Mouse (Mus musculus) myocyte (in vitro differentiated cells): Measurements from ENCODE around the gene Arhgef3. TPM values are rescaled to one million over a fixed set of nuclear protein-coding genes. Genes with fewer than 3 reads are reported as not detected.

Experiments used
- H3K27me3 ChIP-seq: one replicate; pipeline ENCODE4 v1.6.1; 2011; ENCODE audit not compliant: control insufficient read depth, insufficient read depth, insufficient read length
- H3K36me3 ChIP-seq: one replicate; pipeline ENCODE4 v1.6.1; 2011; ENCODE audit not compliant: control insufficient read depth, insufficient read depth
- H3K4me2 ChIP-seq: one replicate; pipeline ENCODE4 v1.6.1; 2011; ENCODE audit warnings: low read depth, control low read depth
- H3K4me3 ChIP-seq: one replicate; pipeline ENCODE4 v1.5.1; 2011; ENCODE audit warnings: mild to moderate bottlenecking, control low read depth, moderate library complexity
- H3K79me2 ChIP-seq: one replicate; pipeline ENCODE4 v1.6.1; 2011; ENCODE audit not compliant: control insufficient read depth, insufficient read depth
- H3ac ChIP-seq: one replicate; pipeline ENCODE4 v1.6.1; 2011; ENCODE audit not compliant: control insufficient read depth, insufficient read length
- CEBPB ChIP-seq: IDR thresholded peaks from 2 replicates; pipeline ENCODE4 v1.6.1; 2011; ENCODE audit warnings: mild to moderate bottlenecking, moderate library complexity; ENCODE audit not compliant: poor library complexity, insufficient read depth, severe bottlenecking
- E2F4 ChIP-seq: IDR thresholded peaks from one replicate; pipeline ENCODE4 v1.6.1; 2011; ENCODE audit warnings: mild to moderate bottlenecking, control low read depth, moderate library complexity; ENCODE audit not compliant: insufficient read depth
- MAX ChIP-seq: IDR thresholded peaks from one replicate; pipeline ENCODE4 v1.6.1; 2011; ENCODE audit warnings: low read depth, mild to moderate bottlenecking, control low read depth
- MYOD1 ChIP-seq, 3 experiments: IDR thresholded peaks; one replicate each; pipeline ENCODE4 v1.6.1; 2011; ENCODE audit warnings: control low read depth in 2 of 3, low read depth in 2 of 3, mild to moderate bottlenecking in 2 of 3, moderate library complexity in 1 of 3; ENCODE audit not compliant: insufficient read length in 2 of 3, control insufficient read depth in 1 of 3
- MYOG ChIP-seq, 3 experiments: IDR thresholded peaks; one replicate each; pipeline ENCODE4 v1.6.1; 2011; ENCODE audit warnings: control low read depth in 2 of 3, low read depth in 2 of 3, mild to moderate bottlenecking in 2 of 3; ENCODE audit not compliant: insufficient read length in 2 of 3, control insufficient read depth in 1 of 3, insufficient read depth in 1 of 3
- POLR2A ChIP-seq: IDR thresholded peaks from one replicate; pipeline ENCODE4 v1.6.1; 2011; ENCODE audit warnings: low read depth, mild to moderate bottlenecking, control low read depth, moderate library complexity; ENCODE audit not compliant: insufficient read length
- POLR2AphosphoS2 ChIP-seq: IDR thresholded peaks from one replicate; pipeline ENCODE4 v1.6.1; 2011; ENCODE audit warnings: low read depth, control low read depth; ENCODE audit not compliant: insufficient read length
- REST ChIP-seq: IDR thresholded peaks from one replicate; pipeline ENCODE4 v1.6.1; 2011; ENCODE audit warnings: mild to moderate bottlenecking, control low read depth, moderate library complexity; ENCODE audit not compliant: insufficient read depth, insufficient read length
- SRF ChIP-seq: IDR thresholded peaks from one replicate; pipeline ENCODE4 v1.6.1; 2011; ENCODE audit warnings: low read depth; ENCODE audit not compliant: control insufficient read depth, insufficient read length
- TCF12 ChIP-seq: IDR thresholded peaks from one replicate; pipeline ENCODE4 v1.6.1; 2011; ENCODE audit warnings: mild to moderate bottlenecking, control low read depth; ENCODE audit not compliant: poor library complexity, insufficient read depth, severe bottlenecking
- TCF3 ChIP-seq: IDR thresholded peaks from one replicate; pipeline ENCODE4 v1.6.1; 2011; ENCODE audit warnings: low read depth, control low read depth; ENCODE audit not compliant: insufficient read length
- USF1 ChIP-seq: IDR thresholded peaks from one replicate; pipeline ENCODE4 v1.6.1; 2011; ENCODE audit warnings: low read depth, mild to moderate bottlenecking, control low read depth, moderate library complexity
- polyA plus RNA-seq: library from polyadenylated mRNA; unstranded; fragments of >200 nt; fragmentation: generic; extraction: Trizol; gene quantifications from one replicate; pipeline ENCODE4 v1.2.1, GENCODE M21; 2012; ENCODE audit warnings: missing spikeins

The Arhgef3 gene
- polyA plus RNA-seq, 1 experiment, result 6.6 TPM

DNA sequence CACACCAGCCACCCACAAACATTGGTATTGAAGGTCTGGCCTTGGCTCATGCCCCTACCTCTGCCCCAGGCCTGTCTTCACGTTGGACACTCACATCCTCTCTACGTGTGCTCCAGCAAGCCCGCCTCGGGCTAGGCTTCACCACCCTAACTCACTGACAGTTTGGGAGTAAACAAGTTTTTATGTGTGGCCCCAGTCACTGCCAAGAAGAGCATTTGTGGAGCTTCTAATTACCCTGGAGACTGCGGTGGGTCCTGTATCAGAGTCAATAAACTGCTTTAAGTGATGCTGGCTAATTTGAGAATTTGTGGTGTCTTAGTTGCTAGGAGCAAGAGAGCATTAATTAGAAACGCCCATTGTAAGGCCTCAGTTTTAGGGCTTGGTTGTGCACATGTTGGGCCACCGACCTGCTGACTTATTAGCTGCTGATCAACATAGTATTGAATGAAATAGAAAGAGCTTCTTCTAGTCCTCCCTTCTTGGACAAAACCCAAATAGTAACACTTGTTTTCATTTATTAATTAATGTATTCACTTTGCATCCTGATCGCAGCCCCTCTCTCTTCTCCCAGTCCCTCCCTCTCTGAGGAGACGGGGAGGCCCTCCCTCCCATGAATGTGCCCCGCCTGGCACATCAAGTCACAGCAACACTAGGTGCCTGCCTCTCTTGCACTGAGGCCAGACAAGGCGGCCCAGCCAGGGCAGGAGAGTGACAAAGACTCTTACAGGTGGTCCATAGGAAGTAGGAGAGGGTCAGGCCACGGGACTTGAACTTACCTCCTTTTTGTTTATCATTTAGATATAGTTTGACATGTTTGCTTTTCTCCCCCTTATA lies 86.3 kb downstream of the Arhgef3 start:
- Histone ChIP-seq H3K27me3 (no peaks in the 10 kb centered on the region), H3K4me2 (no peak overlapping the region), H3ac (no peak overlapping the region), H3K4me3 (no peak overlapping the region), H3K36me3 (no peaks in the 10 kb centered on the region), H3K79me2 (no peaks in the 10 kb centered on the region)
- TF ChIP-seq MAX (no peak), TCF12 (no peak)

DNA sequence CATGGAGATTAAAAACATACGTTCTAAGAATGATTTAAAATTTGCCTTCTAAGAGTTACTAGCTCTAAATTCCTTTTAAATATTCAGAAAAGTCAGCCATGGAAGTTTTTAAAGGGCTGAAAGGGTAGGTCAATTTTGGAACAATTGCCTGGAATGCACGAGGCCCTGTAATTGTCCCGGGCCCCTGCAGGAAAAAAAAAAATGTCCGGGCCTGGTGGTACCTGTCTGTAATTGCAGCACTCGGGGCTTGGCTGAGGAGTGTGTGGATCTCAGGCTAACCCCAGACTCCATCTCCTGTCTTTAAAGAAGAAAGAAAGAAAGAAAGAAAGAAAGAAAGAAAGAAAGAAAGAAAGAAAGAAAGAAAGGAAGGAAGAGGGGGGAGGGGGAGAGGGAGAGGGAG lies 87.1 kb downstream of the Arhgef3 start:
- Histone ChIP-seq H3K27me3 (no peaks in the 10 kb centered on the region), H3K36me3 (no peaks in the 10 kb centered on the region), H3ac (no peak overlapping the region), H3K4me2 (no peak overlapping the region), H3K79me2 (no peaks in the 10 kb centered on the region), H3K4me3 (no peak overlapping the region)
- TF ChIP-seq E2F4 (no peak), POLR2AphosphoS2 (no peak), TCF3 (no peak), MAX (no peak), MYOG (IDR thresholded peaks at IDR 0.05; ENCODE audit: control insufficient read depth in 1 of 3, insufficient read depth in 1 of 3, insufficient read length in 2 of 3, low read depth in 2 of 3) (no peak), POLR2A (no peak)

DNA sequence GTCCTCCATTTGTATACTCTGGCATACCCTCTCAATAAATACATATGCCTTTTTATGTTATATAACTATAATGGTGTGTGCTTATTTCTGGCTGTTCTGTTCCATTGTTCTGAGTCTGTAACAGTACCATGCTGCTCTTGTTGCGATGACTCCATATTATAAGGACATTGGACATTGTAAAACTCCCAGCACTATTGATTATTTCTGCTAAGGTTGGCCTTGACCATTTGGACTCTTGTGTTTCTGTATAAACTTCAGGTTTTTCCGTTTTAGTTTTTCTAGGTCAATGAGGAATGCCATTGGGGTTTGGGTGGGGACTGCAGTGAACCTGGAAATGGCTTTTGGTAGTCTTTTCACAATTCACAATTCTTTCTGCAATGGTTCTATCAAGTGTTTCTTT lies 90.0 kb downstream of the Arhgef3 start:
- Histone ChIP-seq H3K79me2 (no peaks in the 10 kb centered on the region), H3K4me2 (no peak overlapping the region), H3K36me3 (no peaks in the 10 kb centered on the region), H3K27me3 (no peaks in the 10 kb centered on the region), H3ac (no peak overlapping the region), H3K4me3 (no peak overlapping the region)
- TF ChIP-seq POLR2AphosphoS2 (no peak), CEBPB (no peak), MYOD1 (IDR thresholded peaks at IDR 0.05; ENCODE audit: control insufficient read depth in 1 of 3, insufficient read length in 2 of 3, low read depth in 2 of 3) (no peak)

DNA sequence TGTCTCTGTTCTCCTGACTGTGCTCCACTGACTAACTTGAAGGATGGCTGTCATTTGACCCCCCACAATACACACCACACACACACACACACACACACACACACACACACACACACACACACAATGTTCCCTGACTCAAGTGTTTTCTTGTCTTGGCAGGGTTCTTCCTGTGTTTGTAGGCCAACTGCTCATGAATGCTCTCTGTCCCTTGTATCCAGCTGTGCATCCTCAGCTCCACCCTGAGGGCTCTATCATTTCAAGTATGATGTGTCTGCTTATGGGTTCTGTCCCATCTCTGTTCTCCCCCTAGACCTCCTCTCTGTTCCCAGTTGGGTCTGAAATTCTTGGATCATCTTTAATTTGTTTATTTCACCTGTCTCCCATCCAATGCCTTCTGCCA lies 91.7 kb downstream of the Arhgef3 start:
- TF ChIP-seq POLR2A (no peak), TCF12 (no peak), MYOG (IDR thresholded peaks at IDR 0.05; ENCODE audit: control insufficient read depth in 1 of 3, insufficient read depth in 1 of 3, insufficient read length in 2 of 3, low read depth in 2 of 3) (no peak), CEBPB (no peak), REST (no peak), MYOD1 (IDR thresholded peaks at IDR 0.05; ENCODE audit: control insufficient read depth in 1 of 3, insufficient read length in 2 of 3, low read depth in 2 of 3) (no peak), SRF (no peak), MAX (no peak), TCF3 (no peak), POLR2AphosphoS2 (no peak), USF1 (no peak), E2F4 (no peak)
- H3K27me3 ChIP-seq, result no peaks in the 10 kb centered on the region

DNA sequence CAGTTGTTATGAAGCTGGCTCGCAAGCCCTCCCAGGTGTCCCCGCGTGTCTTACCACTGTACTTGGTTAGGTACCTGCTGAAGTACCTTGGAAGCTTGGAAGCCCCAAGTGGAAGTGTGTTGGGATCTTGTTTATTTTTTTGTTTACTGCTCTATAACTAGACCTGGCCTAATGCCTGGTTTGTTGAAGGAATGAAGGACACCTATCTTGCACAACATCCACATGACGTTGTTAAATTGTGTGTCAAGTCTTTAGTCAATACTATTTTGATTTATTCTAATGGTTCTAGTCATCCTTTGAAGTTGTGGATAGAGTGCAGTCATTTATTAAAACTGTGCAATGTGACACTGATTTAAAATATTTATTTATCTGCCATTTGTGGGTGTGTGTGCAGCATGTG lies 94.8 kb downstream of the Arhgef3 start:
- Histone ChIP-seq H3K4me3 (no peak overlapping the region), H3K36me3 (no peaks in the 10 kb centered on the region), H3K79me2 (no peaks in the 10 kb centered on the region), H3K27me3 (no peaks in the 10 kb centered on the region), H3ac (no peak overlapping the region), H3K4me2 (no peak overlapping the region)
- TF ChIP-seq SRF, result no peak
- no peak for TF ChIP-seq CEBPB
- TF ChIP-seq TCF3, result no peak
- TF ChIP-seq REST, result no peak
- TF ChIP-seq POLR2A, result no peak
- no peak for TF ChIP-seq MYOG (IDR thresholded peaks at IDR 0.05; ENCODE audit: control insufficient read depth in 1 of 3, insufficient read depth in 1 of 3, insufficient read length in 2 of 3, low read depth in 2 of 3)
- TF ChIP-seq USF1, result no peak
- TF ChIP-seq MYOD1 (IDR thresholded peaks at IDR 0.05; ENCODE audit: control insufficient read depth in 1 of 3, insufficient read length in 2 of 3, low read depth in 2 of 3), result no peak

More for the DNA sequence above, 91.7 kb downstream of the Arhgef3 start:
- H3ac ChIP-seq, result no peak overlapping the region
- no peak overlapping the region for H3K4me3 ChIP-seq
- no peak overlapping the region for H3K4me2 ChIP-seq
- H3K36me3 ChIP-seq, result no peaks in the 10 kb centered on the region
- H3K79me2 ChIP-seq, result no peaks in the 10 kb centered on the region
